ENCODE assay signal across 26 mouse cellular contexts in the genomic region with DNA sequence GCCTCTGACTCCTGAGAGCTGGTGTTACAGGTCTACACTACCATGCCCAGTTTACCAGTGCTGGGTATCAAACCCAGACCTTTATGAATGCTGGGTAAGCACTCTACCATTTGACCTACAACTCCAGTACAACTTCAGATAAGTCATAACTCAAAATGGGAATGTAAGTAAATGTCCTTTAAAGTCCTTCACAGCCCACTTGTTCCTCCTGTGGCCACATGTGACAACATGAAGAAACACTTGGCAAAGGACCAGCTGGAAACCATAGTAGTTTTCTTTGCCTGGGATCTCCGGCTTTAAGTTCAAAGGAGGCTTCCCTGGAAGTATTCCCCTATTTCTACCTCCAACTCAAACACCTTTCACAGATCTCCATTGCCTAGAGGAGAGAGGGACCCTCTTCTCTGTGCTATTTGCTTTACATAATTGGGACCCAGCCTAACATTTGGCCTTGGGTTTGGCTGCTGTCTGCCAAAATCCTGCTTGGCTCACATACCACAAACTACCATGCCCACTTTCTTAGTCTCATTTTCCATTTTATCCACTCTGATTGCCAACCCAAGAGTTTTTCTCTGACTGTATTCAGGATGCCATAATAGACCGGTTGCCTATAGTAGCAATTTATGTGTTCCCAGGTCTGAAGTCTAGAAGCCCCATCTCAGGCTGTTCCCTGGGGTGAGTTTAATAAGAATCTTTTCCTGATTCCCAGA.
DNase-seq lines count a peak whose midpoint lies in the region; ATAC-seq and TF ChIP-seq lines count a peak whose summit lies in the region.
"Had no signal": no experiment of that assay in that cellular context is flagged by ENCODE, and none has a peak within 500 bp of the region (broad histone marks: within the 10 kb centered on the region; RNA-seq: fewer than 3 reads in every experiment).

No protein-coding gene starts in this region.

- no peaks in the 10 kb centered on the region for H3K79me2 ChIP-seq in liver, adult 2 months (ENCODE audit: control insufficient read depth, insufficient read depth, low read length)

- no peak for TF ChIP-seq POLR2A in liver, adult 2 months (IDR thresholded peaks at IDR 0.05; ENCODE audit: extremely low read depth, insufficient read depth, low read length)

- no peak for ATAC-seq in liver, postnatal 0 days
- ATAC-seq in lung, embryonic 14.5 days (ENCODE audit: insufficient read depth): no peak
- ATAC-seq in intestine, embryonic 16.5 days: no peak
- ATAC-seq: hindbrain, embryonic 16.5 days; intestine, embryonic 15.5 days; midbrain, embryonic 15.5 days had no signal

- peaks cover 2% of the 10 kb centered on the region; the same call in 1 of the 2 replicates for H3K4me1 ChIP-seq in liver, adult 2 months (ENCODE audit: control insufficient read depth, insufficient read depth, low read length)
- peaks cover 2% of the 10 kb centered on the region; the same call in 1 of the 2 replicates for H3K4me1 ChIP-seq in liver, postnatal 0 days (ENCODE audit: insufficient read depth)
- H3K4me1 ChIP-seq in lung, embryonic 14.5 days (ENCODE audit: insufficient read depth): no peaks in the 10 kb centered on the region
- H3K4me1 ChIP-seq in intestine, embryonic 16.5 days (ENCODE audit: control insufficient read depth, insufficient read depth, low read length): no peaks in the 10 kb centered on the region
- H3K4me1 ChIP-seq: embryonic facial prominence, embryonic 13.5 days; heart, embryonic 10.5 days; intestine, embryonic 15.5 days; limb, embryonic 13.5 days; liver, embryonic 13.5 days; midbrain, embryonic 15.5 days had no signal

- TF ChIP-seq CTCF in liver, adult 2 months (IDR thresholded peaks at IDR 0.05; ENCODE audit: low read depth, low read length): no peak
- no peak for TF ChIP-seq CTCF in liver, postnatal 0 days (IDR thresholded peaks at IDR 0.05; ENCODE audit: low read depth)
- TF ChIP-seq CTCF in lung, embryonic 14.5 days (IDR thresholded peaks at IDR 0.05; ENCODE audit: low read depth): no peak

- TF ChIP-seq EP300 in liver, postnatal 0 days (IDR thresholded peaks at IDR 0.05; ENCODE audit: low read depth): no peak

- no peak overlapping the region for H3K4me2 ChIP-seq in liver, postnatal 0 days (ENCODE audit: low read depth, low read length)
- H3K4me2 ChIP-seq in lung, embryonic 14.5 days: no peak overlapping the region
- no peak overlapping the region for H3K4me2 ChIP-seq in intestine, embryonic 16.5 days (ENCODE audit: low read depth, low read length)
- H3K4me2 ChIP-seq: embryonic facial prominence, embryonic 13.5 days; forebrain, embryonic 12.5 days; intestine, embryonic 15.5 days; kidney, embryonic 15.5 days; limb, embryonic 13.5 days; liver, embryonic 13.5 days; midbrain, embryonic 15.5 days; neural tube, embryonic 15.5 days had no signal

- no peaks in the 10 kb centered on the region for H3K27me3 ChIP-seq in liver, adult 2 months (ENCODE audit: control insufficient read depth, insufficient read depth, low read length)
- H3K27me3 ChIP-seq in liver, postnatal 0 days (ENCODE audit: insufficient read depth, low read length): no peaks in the 10 kb centered on the region
- no peaks in the 10 kb centered on the region for H3K27me3 ChIP-seq in lung, embryonic 14.5 days (ENCODE audit: insufficient read depth, low read length)
- no peaks in the 10 kb centered on the region for H3K27me3 ChIP-seq in intestine, embryonic 16.5 days (replicated peaks; ENCODE audit: control insufficient read depth, insufficient read depth, low read length)
- H3K27me3 ChIP-seq: liver, embryonic 13.5 days; midbrain, embryonic 15.5 days had no signal

- H3K36me3 ChIP-seq in liver, adult 2 months (ENCODE audit: control insufficient read depth, insufficient read depth, low read length): no peaks in the 10 kb centered on the region
- no peaks in the 10 kb centered on the region for H3K36me3 ChIP-seq in liver, postnatal 0 days (replicated peaks; ENCODE audit: insufficient read depth, low read length)
- no peaks in the 10 kb centered on the region for H3K36me3 ChIP-seq in lung, embryonic 14.5 days (ENCODE audit: insufficient read depth)
- no peaks in the 10 kb centered on the region for H3K36me3 ChIP-seq in intestine, embryonic 16.5 days (ENCODE audit: control insufficient read depth, insufficient read depth, low read length)
- H3K36me3 ChIP-seq: embryonic facial prominence, embryonic 13.5 days; forebrain, embryonic 12.5 days; heart, embryonic 10.5 days; intestine, embryonic 15.5 days; kidney, embryonic 15.5 days; limb, embryonic 13.5 days; liver, embryonic 13.5 days; midbrain, embryonic 15.5 days; neural tube, embryonic 15.5 days had no signal

- WGBS in liver, adult 2 months: 57% methylated on average over 2 of the region's 2 CpGs
- WGBS in liver, postnatal 0 days (ENCODE audit: insufficient replicate concordance): 79% methylated on average over 2 of the region's 2 CpGs
- 79% methylated on average over 2 of the region's 2 CpGs for WGBS in lung, embryonic 14.5 days
- WGBS in intestine, embryonic 16.5 days: 88% methylated on average over 2 of the region's 2 CpGs

- no peaks in the 10 kb centered on the region for H3K9me3 ChIP-seq in liver, postnatal 0 days (ENCODE audit: low read length)
- H3K9me3 ChIP-seq in lung, embryonic 14.5 days (ENCODE audit: low read depth, low read length): no peaks in the 10 kb centered on the region
- H3K9me3 ChIP-seq in intestine, embryonic 16.5 days (ENCODE audit: control insufficient read depth, low read length): no peaks in the 10 kb centered on the region
- H3K9me3 ChIP-seq: embryonic facial prominence, embryonic 13.5 days; forebrain, embryonic 12.5 days; heart, embryonic 10.5 days; intestine, embryonic 15.5 days; kidney, embryonic 15.5 days; limb, embryonic 13.5 days; liver, embryonic 13.5 days; midbrain, embryonic 15.5 days; neural tube, embryonic 15.5 days had no signal

- no peak overlapping the region for H3K9ac ChIP-seq in liver, adult 2 months (ENCODE audit: low read depth, low read length)
- no peak overlapping the region for H3K9ac ChIP-seq in liver, postnatal 0 days (replicated peaks)
- H3K9ac ChIP-seq in lung, embryonic 14.5 days: no peak overlapping the region
- no peak overlapping the region for H3K9ac ChIP-seq in intestine, embryonic 16.5 days (ENCODE audit: low read depth, low read length)
- H3K9ac ChIP-seq: embryonic facial prominence, embryonic 13.5 days; forebrain, embryonic 12.5 days; intestine, embryonic 15.5 days; kidney, embryonic 15.5 days; limb, embryonic 13.5 days; liver, embryonic 13.5 days; midbrain, embryonic 15.5 days; neural tube, embryonic 15.5 days had no signal

- peak; percentile 15 to 79 for DNase-seq in adrenal gland, adult (ENCODE audit: inconsistent age in 2 of 2, low spot score in 1 of 2)
- no peak for DNase-seq in adrenal gland, postnatal 4 days (ENCODE audit: low spot score in 2 of 2)
- peak; percentile 67 for DNase-seq in liver, adult 2 months (ENCODE audit: extremely low read depth, low read depth, low spot score)
- DNase-seq in liver, postnatal 0 days: no peak
- DNase-seq in lung, embryonic 14.5 days: peak; percentile 61
- DNase-seq in lung, postnatal 36 days: peak; percentile 63
- no peak for DNase-seq in kidney, adult 18-20 months
- DNase-seq: cerebellum, adult 11-12 months; cerebellum, postnatal 14 days; embryo, embryonic 11 days; gastrocnemius, adult 2 months; kidney, postnatal 4 days; liver, embryonic 13.5 days had no signal

- H3K27ac ChIP-seq in liver, adult 2 months (replicated peaks; ENCODE audit: insufficient read depth, low read depth, low read length): no peak overlapping the region
- H3K27ac ChIP-seq in liver, postnatal 0 days (ENCODE audit: low read depth): no peak overlapping the region
- no peak overlapping the region for H3K27ac ChIP-seq in lung, embryonic 14.5 days (ENCODE audit: low read depth)
- no peak overlapping the region for H3K27ac ChIP-seq in intestine, embryonic 16.5 days (ENCODE audit: low read length)
- H3K27ac ChIP-seq: embryonic facial prominence, embryonic 13.5 days; forebrain, embryonic 12.5 days; gastrocnemius, adult 2 months; heart, embryonic 10.5 days; intestine, embryonic 15.5 days; kidney, embryonic 15.5 days; limb, embryonic 13.5 days; liver, embryonic 13.5 days; macrophage; midbrain, embryonic 15.5 days; neural tube, embryonic 15.5 days; stomach, postnatal 0 days had no signal

- H3K4me3 ChIP-seq in liver, adult 2 months (ENCODE audit: insufficient read depth, low read depth, low read length): no peak overlapping the region
- no peak overlapping the region for H3K4me3 ChIP-seq in liver, postnatal 0 days (ENCODE audit: low read depth, low read length)
- no peak overlapping the region for H3K4me3 ChIP-seq in lung, embryonic 14.5 days (ENCODE audit: low read depth, low read length)
- H3K4me3 ChIP-seq in intestine, embryonic 16.5 days (ENCODE audit: low read length): no peak overlapping the region
- H3K4me3 ChIP-seq: embryonic facial prominence, embryonic 13.5 days; erythroblast, embryonic 14.5 days; forebrain, embryonic 12.5 days; gastrocnemius, adult 2 months; heart, embryonic 10.5 days; intestine, embryonic 15.5 days; kidney, embryonic 15.5 days; limb, embryonic 13.5 days; liver, embryonic 13.5 days; midbrain, embryonic 15.5 days; neural tube, embryonic 15.5 days had no signal

Comparison
In these comparisons a context has a peak if more than half of its experiments do, and no peak if none do; other contexts are left out.
1. DNase-seq: peak in adrenal gland, adult (2 of 2), liver, adult 2 months (single experiment), lung, embryonic 14.5 days (single experiment) and lung, postnatal 36 days (single experiment); none in adrenal gland, postnatal 4 days (0 of 2), liver, postnatal 0 days (single experiment) and kidney, adult 18-20 months (single experiment).